Mouse (Mus musculus) forebrain, embryonic 11.5 days (tissue): ENCODE measurements around the gene Cbr4. TPM values are rescaled to one million over a fixed set of nuclear protein-coding genes. Genes with fewer than 3 reads are reported as not detected.

Source experiments
- ATAC-seq: fragments of 200-750 bp; cut with Nextera tagmentation; replicated peaks from 2 replicates; pipeline ENCODE4 v1.8.0; 2017; ENCODE audit warnings: moderate TSS enrichment; ENCODE audit not compliant: low FRiP score
- DNase-seq: peaks from one replicate; pipeline ENCODE4 v3.0.0-alpha.2; 2017; ENCODE audit warnings: low spot score
- H3K27ac ChIP-seq: fragments of 300-500 bp; sonication (generic); 2 replicates; pipeline ENCODE4 v1.5.1; 2014; ENCODE audit warnings: low read depth, low read length
- H3K27me3 ChIP-seq: fragments of 300-500 bp; sonication (generic); 2 replicates; pipeline ENCODE4 v1.6.1; 2014; ENCODE audit warnings: mild to moderate bottlenecking, low read length, mixed read lengths; ENCODE audit not compliant: control insufficient read depth, insufficient read depth
- H3K36me3 ChIP-seq: fragments of 300-500 bp; sonication (generic); 2 replicates; pipeline ENCODE4 v1.6.1; 2014; ENCODE audit warnings: mild to moderate bottlenecking, low read length, moderate library complexity, mixed read lengths; ENCODE audit not compliant: control insufficient read depth, insufficient read depth
- H3K4me1 ChIP-seq: fragments of 300-500 bp; sonication (generic); replicated peaks from 2 replicates; pipeline ENCODE4 v1.6.1; 2014; ENCODE audit warnings: low read length, mixed read lengths; ENCODE audit not compliant: control insufficient read depth, insufficient read depth
- H3K4me2 ChIP-seq: fragments of 300-500 bp; sonication (generic); 2 replicates; pipeline ENCODE4 v1.6.1; 2014; ENCODE audit warnings: low read depth, mild to moderate bottlenecking, low read length, moderate library complexity, mixed read lengths; ENCODE audit not compliant: severe bottlenecking
- H3K4me3 ChIP-seq: fragments of 300-500 bp; sonication (generic); 2 replicates; pipeline ENCODE4 v1.5.1; 2014; ENCODE audit warnings: low read depth, low read length
- H3K9ac ChIP-seq: fragments of 300-500 bp; sonication (generic); 2 replicates; pipeline ENCODE4 v1.6.1; 2014; ENCODE audit warnings: low read length
- H3K9me3 ChIP-seq: fragments of 300-500 bp; sonication (generic); 2 replicates; pipeline ENCODE4 v1.6.1; 2016; ENCODE audit warnings: low read length, mixed read lengths; ENCODE audit not compliant: control insufficient read depth
- WGBS: fragments of 180-500 bp; shearing (Covaris S2); extraction: QIAGEN DNeasy Blood & Tissue Kit; methylation state at CpG from one replicate; pipeline ENCODE4 v1.1.7; 2014; 5-methylcytosine and 5-hydroxymethylcytosine counted together
- polyA plus RNA-seq: library from polyadenylated mRNA; unstranded; fragments of >200 nt; fragmentation: Nextera tagmentation; extraction: Ambion mirVana; gene quantifications from 2 replicates; pipeline ENCODE4 v1.2.1, GENCODE M21; 2014

The Cbr4 gene
- polyA plus RNA-seq, 1 experiment from 2014 or later, result 27.9 TPM

- Histone ChIP-seq H3K36me3 (no peaks in the 10 kb centered on the region), H3K27ac (no peak overlapping the region), H3K4me3 (no peak overlapping the region), H3K9ac (no peak overlapping the region), H3K9me3 (no peaks in the 10 kb centered on the region), H3K4me1 (no peaks in the 10 kb centered on the region), H3K4me2 (no peak overlapping the region), H3K27me3 (no peaks in the 10 kb centered on the region)
- ATAC-seq (no peak), DNase-seq (no peak)
Observed at GRCm38 (mm10) chr8:61502277-61502676, 14.7 kb downstream of the Cbr4 start.

- DNase-seq (no peak), ATAC-seq (peak; percentile 61)
- H3K27me3 ChIP-seq, result no peaks in the 10 kb centered on the region
- H3K9ac ChIP-seq, result no peak overlapping the region; the same call in 1 of the 2 replicates
- H3K4me3 ChIP-seq, result no peak overlapping the region
- peak overlapping the region; percentile 85 for H3K27ac ChIP-seq
- H3K4me1 ChIP-seq, result peaks cover 11% of the 10 kb centered on the region
- WGBS, result 64% methylated on average over 24 of the region's 24 CpGs
- H3K4me2 ChIP-seq, result peak overlapping the region; percentile 11; the same call in 1 of the 2 replicates
- H3K9me3 ChIP-seq, result no peaks in the 10 kb centered on the region
- peaks cover 3% of the 10 kb centered on the region; the same call in 1 of the 2 replicates for H3K36me3 ChIP-seq
Observed at GRCm38 (mm10) chr8:61515110-61515930, 27.8 kb downstream of the Cbr4 start.

- Histone ChIP-seq H3K27ac (peak overlapping the region; percentile 85), H3K4me2 (peak overlapping the region; percentile 5; the same call in 1 of the 2 replicates), H3K4me3 (no peak overlapping the region), H3K36me3 (peaks cover 3% of the 10 kb centered on the region; the same call in 1 of the 2 replicates), H3K9me3 (no peaks in the 10 kb centered on the region), H3K27me3 (no peaks in the 10 kb centered on the region), H3K4me1 (peaks cover 11% of the 10 kb centered on the region), H3K9ac (no peak overlapping the region; the same call in 1 of the 2 replicates)
- WGBS, result 41% methylated on average over 25 of the region's 25 CpGs
- DNase-seq, result peak; percentile 89
- ATAC-seq, result peak; percentile 85
Observed at GRCm38 (mm10) chr8:61515931-61516744, 28.6 kb downstream of the Cbr4 start.

- peak; percentile 43; the same call in 1 of the 2 replicates for ATAC-seq
- H3K27ac ChIP-seq, result peak overlapping the region; percentile 78
Observed at GRCm38 (mm10) chr8:61516745-61517501, 29.4 kb downstream of the Cbr4 start.

GRCm38 (mm10) chr8:61517502-61518185, 30.1 kb downstream of the Cbr4 start:
- Histone ChIP-seq H3K4me3 (no peak overlapping the region), H3K4me2 (no peak overlapping the region), H3K9me3 (no peaks in the 10 kb centered on the region), H3K9ac (no peak overlapping the region), H3K27ac (peak overlapping the region; percentile 78), H3K27me3 (no peaks in the 10 kb centered on the region), H3K4me1 (peaks cover 11% of the 10 kb centered on the region), H3K36me3 (peaks cover 2% of the 10 kb centered on the region; the same call in 1 of the 2 replicates)
- WGBS, result 79% methylated on average over 14 of the region's 14 CpGs
- no peak for DNase-seq
- ATAC-seq, result no peak

More at GRCm38 (mm10) chr8:61516745-61517501, 29.4 kb downstream of the Cbr4 start:
- peaks cover 11% of the 10 kb centered on the region for H3K4me1 ChIP-seq
- peak overlapping the region; percentile 5; the same call in 1 of the 2 replicates for H3K4me2 ChIP-seq
- no peaks in the 10 kb centered on the region for H3K9me3 ChIP-seq
- H3K4me3 ChIP-seq, result no peak overlapping the region
- no peak for DNase-seq
- H3K9ac ChIP-seq, result no peak overlapping the region
- no peaks in the 10 kb centered on the region for H3K27me3 ChIP-seq
- WGBS, result 71% methylated on average over 8 of the region's 8 CpGs
- peaks cover 3% of the 10 kb centered on the region; the same call in 1 of the 2 replicates for H3K36me3 ChIP-seq

GRCm38 (mm10) chr8:61522132-61522531, 34.6 kb downstream of the Cbr4 start:
- DNase-seq, result no peak
- H3K36me3 ChIP-seq, result peaks cover 2% of the 10 kb centered on the region

GRCm38 (mm10) chr8:61527037-61527436, 39.5 kb downstream of the Cbr4 start:
- Histone ChIP-seq H3K9ac (no peak overlapping the region), H3K4me1 (no peaks in the 10 kb centered on the region), H3K27me3 (no peaks in the 10 kb centered on the region), H3K27ac (no peak overlapping the region), H3K36me3 (peaks cover 4% of the 10 kb centered on the region), H3K4me2 (no peak overlapping the region), H3K4me3 (no peak overlapping the region), H3K9me3 (no peaks in the 10 kb centered on the region)
- ATAC-seq, result no peak
- 90% methylated on average over 14 of the region's 14 CpGs for WGBS
- DNase-seq, result no peak

More at GRCm38 (mm10) chr8:61522132-61522531, 34.6 kb downstream of the Cbr4 start:
- WGBS, result 19% methylated on average over 1 of the region's 1 CpGs
- Histone ChIP-seq H3K27me3 (no peaks in the 10 kb centered on the region), H3K27ac (no peak overlapping the region), H3K9me3 (no peaks in the 10 kb centered on the region), H3K9ac (no peak overlapping the region), H3K4me2 (no peak overlapping the region), H3K4me3 (no peak overlapping the region), H3K4me1 (peaks cover 3% of the 10 kb centered on the region; the same call in 1 of the 2 replicates)
- ATAC-seq, result no peak
